Mouse (Mus musculus) gastrocnemius, adult 8-10 months (tissue): ENCODE data around the gene Zbed5. TPM values are rescaled to one million over a fixed set of nuclear protein-coding genes. Genes with fewer than 3 reads are reported as not detected.
"Not testable (repeated sequence)": the region's sequence is repeated elsewhere in the genome, so short reads cannot be mapped to it uniquely, and the experiment has no call there.

ENCODE experiments used
- DNase-seq, 2 experiments: peaks; one replicate each; pipeline ENCODE4 v3.0.0; 2022; ENCODE audit warnings: low spot score in 2 of 2
- total RNA-seq, 4 experiments: library from RNA; stranded (reverse); gene quantifications; 2 replicates each; pipeline ENCODE4 v1.2.4; 2022

Zbed5 gene
- under 1 TPM; 0.25 to 0.59 (median 0.46) TPM for total RNA-seq

DNA sequence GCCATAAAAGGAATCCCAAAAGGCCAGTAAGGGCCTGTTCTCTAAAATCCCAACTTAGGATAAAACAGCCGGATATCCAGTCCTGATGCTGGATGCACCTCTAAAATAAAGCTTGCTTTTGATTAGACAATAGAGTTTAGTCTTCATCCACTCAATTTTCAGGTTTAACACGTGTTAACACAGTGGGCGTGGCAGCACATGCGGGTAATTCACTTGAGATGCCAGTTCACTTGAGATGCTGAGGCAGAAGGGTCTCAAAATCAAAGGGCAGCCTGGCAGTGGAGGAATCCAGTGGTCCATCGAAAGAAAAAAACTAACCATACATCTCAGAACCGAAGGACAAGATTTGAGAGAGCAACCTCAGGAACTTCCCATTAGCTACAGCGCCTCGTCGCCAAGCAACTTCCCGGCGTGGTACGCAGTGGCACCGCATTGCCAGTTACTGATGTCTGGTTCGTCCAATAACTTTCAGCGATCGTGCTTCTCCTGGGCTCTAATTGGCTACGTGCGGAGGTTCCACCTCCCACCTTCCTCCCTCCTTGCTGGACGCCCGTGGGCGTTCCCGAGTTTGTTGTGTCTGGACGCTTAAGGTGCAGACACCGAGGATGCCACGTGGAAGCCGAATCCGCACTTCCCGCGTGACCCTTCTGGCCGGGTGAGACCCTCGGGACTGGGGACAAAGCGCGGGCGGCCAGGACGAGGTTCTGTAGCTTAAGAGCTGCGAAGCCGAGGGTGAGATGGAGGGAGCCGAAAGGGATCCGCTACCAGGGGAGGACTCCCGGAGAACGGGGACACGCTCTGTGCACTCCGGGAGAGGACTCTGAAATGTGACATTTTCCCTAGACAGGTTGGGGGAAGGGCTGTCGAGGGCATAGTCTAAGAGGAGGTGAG is at the start of gene Zbed5:
Gene Zbed5, plus strand, starts transcription at position 526 of the 891 bp plus-strand sequence.
- peak; percentile 71 to 81 for DNase-seq

DNA sequence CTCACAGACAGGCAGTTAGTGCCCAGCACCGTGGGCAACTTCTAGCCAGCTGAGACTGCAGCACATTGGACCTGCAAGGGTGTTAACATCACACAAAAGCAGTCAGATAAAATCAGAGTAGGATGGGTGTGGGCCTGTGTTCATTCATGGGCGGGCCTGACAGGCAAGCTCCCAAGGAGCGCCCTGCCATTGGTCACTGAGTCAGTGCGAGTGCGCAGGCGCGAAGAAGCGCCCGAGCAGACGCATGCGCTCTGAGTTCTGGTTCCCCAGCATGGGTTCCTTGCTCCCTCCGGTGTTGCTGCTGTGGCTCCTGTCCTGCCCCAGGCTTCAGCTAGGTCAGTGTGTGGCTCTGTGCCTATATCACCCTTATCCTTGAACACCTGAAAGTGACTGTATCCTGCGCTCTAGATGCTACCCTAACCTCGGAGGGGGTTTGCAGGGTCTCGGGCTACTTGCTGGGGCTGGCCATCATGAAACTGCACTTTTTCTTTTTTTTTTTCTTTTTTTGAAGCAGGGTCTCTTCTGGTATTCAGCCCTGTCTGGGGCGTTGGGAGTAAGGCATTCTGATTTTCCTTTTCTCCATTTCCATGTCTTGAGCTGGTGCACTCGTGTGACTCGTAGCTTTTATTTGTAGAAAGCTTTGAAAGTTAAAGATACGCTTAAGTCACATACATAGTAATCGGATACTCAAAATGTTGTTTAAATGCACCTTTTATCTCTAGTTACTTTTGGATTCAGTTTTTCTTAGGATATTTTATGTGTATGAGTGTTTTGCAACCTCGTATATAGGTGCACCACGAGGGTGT is 48.6 kb upstream of the Zbed5 start, which contains the start of gene Sumf2:
Gene Sumf2, plus strand, starts transcription at position 235 of the 806 bp plus-strand sequence.
- DNase-seq: peak; percentile 89 to 93

DNA sequence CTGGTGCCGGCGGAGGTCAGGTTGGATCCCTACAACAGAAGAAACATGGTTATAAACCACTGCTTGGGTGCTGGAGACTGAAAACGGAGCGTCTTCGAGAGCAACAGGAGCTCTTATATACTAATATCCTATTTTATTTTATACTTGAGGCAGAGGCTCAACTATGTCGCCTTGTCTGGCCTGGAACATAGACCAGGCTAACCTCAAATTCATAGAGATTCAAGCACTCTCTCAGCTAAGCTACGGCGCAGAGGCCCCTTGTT is 48.0 kb upstream of the Zbed5 start:
- no peak for DNase-seq

DNA sequence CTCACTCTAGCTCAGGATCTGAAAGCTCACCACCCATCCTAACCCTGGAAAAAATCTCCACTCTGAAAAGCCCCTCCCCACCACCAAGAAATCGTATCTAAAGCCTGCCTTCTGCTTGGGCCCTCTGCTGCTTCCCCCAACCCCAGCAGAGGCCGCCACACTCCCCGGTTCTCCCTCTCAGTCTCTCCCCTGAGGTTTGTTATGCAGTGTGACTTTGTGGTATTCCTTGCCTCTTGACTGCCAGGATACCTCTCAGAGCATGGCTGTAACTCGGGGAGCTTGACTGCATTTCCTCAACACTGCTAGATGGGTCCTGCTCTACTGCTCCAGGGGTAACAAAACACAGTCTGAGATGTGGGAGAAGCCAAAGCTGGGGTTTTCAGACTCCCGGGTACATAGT is 40.4 kb upstream of the Zbed5 start:
- DNase-seq: no peak

DNA sequence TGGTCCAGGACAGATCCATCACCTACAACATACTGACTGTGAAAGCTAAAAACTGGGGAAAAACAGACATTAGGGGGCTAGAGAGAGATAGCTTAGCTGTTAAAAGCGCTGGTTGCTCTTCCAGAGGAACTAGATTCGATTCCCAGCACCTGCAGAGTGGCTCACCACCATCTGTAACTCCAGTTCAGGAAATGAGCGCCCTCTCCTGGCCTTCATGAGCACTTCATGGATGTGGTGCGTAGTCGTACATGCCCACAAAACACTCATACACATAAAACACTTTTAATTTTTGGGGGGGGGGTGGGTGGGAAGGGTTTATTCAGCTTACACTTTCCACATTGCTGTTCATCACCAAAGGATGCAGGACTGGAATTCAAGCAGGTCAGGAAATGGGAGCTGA is 39.1 kb upstream of the Zbed5 start:
- no peak for DNase-seq

DNA sequence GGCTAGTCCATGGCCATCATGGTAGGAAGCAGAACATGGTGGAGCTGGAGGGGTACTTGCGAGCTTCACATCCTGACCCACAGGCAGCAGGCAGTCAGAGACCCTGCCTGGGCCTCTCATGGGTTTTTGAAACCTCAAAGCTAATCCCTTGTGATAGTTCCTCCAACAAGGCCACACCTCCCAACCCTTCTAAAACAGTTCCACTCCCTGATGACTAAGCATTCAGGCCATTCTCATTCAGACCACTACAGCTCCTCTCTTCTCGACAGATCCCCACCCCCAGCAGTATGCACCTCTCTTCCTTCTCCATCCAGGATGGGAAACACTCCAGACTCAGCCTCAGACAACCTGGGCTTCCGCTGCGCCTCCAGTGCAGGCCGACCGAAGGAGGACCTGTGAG is 33.2 kb upstream of the Zbed5 start:
- DNase-seq: no peak

DNA sequence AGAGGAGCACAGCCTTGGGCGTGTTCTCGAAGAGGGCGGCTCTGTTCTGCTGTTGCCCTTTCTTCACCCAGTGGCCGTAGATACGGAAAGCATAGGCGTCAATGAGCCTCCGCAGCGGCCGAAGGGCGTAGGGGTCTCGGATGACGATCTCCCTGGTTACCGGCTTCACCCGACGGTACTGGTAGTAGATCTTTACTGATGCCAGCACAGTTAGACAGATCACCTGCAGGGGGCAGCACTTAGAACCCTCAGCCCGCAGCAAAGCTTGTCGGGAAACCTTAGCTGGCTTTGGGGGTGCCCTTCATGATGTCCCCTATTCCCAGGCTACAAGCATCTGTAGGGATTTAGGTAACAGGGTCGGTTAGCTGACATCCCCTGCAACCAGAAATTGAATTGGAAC is 31.1 kb upstream of the Zbed5 start:
- DNase-seq: peak; percentile 37 to 41

DNA sequence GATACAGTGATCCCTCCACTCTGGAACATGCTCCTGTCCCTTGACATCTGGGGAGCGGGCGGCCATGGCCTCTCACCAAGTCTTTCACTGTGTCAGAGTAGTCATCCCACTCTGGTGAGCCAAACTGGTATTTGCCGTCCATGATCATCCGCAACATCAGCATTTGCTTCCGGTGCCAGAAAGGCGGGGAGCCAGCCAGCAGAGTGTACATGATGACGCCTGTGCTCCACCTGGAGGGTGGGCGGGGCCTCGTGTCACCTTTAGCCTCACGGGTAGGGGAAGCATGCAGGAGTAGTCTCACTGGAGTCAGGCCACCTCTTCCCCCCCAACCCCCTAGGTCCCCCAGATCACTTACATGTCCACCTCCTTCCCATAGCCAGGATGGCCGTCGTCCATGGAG is 29.7 kb upstream of the Zbed5 start:
- peak in 1 of 2 experiments; percentile 49 for DNase-seq

DNA sequence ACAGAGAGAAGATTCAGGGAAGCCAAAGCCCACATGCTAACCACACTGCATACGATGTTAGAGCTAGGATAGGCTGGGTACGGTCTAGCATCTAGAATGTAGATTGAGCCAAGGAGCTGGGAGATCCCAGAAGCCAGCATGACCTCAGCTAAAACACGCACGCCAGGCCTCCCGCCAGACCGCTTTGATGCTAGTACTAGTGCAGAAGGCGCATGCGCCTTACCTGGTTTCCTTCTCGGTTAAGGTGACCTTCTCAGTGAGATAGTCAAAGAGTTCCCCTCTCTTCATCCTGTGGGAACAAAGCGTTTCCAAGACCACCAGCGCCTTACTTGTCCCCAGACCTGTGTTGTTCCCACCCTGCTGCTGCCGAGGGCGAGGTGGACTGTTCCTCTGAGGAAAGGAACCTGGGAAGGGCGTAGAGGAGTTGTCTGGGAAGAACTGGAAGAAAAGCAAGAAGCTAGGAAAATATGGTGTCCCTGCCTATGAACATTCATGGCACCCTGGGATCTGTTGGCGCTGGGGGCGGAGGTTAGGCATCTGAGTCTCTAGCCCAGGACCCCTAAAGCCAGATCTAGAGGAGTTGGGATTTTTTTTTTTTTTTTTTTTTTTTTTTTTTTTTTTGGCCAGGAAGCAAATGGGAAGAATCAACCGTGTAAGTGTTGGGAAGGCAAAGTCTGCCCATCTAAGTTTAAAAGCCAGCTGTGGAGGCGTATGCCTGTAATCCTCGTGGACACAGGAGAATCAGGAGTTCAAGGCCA is 26.1 kb upstream of the Zbed5 start:
- no peak for DNase-seq

DNA sequence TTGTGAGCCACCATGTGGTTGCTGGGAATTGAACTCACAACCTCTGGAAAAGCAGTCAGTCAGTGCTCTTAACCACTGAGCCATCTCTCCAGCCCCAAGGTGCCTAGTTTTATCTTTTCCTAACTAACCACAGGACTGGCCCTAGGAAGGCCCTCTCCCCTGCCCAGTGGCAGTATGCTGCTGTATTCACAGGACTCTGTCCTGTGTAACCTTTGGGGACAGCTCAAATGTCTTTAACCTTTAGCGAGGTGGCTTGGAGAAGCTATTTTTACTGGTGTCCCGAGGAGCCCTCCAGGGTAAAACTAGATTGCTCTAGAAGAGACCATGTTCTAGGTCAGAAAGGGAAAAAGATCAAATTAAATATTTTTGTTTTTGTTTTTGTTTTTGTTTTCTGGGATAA is 24.3 kb upstream of the Zbed5 start:
- DNase-seq: peak in 1 of 2 experiments; percentile 48

DNA sequence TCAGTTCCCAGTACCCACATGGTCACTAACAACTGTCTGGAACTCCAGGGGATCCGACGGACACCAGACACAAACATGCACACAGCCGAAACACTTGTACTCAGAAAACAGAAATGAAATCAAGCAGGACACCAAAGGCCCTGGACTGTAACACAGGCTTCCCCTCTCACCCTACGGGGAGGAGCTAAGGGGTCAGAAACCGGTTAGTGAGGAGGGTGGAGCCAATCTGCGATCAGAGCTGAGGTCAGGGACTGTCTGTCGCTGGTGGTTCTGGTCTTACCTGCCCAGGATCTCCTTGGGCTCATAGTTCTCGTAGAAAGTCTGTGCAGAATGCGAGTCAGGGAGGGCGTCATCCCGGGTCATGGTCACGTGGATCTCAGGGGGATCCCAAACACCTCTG is 21.6 kb upstream of the Zbed5 start:
- DNase-seq: no peak

DNA sequence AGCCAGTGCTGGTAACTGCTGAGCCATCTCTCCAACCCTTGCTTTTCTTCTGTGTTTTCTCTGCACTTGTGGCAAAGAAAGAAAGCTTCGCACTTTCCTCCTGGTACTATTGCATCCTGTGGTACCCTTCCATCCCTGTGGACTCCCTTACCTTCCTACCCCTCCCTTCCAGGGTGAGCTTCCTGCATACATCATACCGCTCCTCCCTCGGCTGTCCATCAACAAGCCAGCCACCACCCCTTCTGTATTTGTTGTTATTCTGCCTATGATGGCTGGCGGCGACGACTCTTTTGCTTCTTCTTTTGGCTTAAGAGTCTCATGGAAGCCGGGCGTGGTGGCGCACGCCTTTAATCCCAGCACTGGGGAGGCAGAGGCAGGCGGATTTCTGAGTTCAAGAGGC is 20.4 kb upstream of the Zbed5 start:
- DNase-seq: no peak

DNA sequence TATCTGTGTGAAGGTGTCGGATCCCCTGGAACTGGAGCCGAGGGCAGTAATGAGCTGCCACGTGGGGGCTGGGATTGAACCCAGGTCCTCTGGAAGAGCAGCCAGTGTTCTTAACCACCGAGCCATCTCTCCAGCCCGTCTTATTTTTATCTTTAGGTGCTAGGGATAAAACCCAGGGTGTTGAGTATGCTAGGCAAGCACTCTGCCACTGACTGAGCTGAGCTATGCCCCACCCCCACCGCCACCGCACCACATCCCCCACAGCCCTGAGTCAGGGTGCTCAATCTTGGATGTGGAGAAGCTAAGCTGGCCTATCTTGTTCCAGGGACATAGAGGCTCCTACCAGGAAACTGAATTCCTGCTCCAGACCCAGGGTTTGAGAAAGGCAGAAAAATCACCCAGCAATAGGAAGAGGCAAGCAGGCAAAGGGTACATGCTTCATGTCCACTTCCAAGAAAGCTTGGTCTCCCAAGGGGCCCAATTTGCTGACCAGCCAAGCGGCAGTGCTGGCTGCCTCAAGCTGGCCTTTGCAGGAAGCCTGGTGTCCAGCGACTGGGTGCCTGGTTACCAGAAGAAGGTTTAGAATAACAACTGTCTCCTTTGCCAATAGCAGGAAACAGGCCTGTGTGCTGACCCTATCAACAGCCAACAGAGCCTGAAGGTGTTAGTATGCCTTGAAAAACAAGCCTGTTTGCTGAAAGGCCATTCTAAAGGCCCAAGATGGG is 17.6 kb upstream of the Zbed5 start:
- DNase-seq: peak; percentile 72 to 83

DNA sequence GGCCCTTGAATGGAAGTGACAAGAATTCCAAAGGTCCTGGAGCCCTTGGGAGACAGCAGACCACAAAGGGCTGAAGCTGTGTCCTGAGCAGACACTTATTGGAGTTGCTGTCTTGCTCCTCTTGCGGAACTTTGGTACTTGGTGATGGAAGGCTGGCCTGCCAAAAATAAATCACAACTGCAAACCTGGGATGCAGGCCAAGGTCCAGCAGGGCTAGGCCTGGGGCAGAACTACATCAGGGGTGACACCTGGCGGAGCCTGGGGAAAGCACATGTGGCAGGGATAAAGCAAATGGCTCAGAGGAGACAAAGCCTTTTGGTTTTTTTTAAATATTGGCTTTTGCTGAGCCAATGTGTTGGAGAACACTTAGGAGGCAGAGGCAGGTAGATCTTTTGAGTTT is 16.6 kb upstream of the Zbed5 start:
- peak; percentile 73 to 88 for DNase-seq

DNA sequence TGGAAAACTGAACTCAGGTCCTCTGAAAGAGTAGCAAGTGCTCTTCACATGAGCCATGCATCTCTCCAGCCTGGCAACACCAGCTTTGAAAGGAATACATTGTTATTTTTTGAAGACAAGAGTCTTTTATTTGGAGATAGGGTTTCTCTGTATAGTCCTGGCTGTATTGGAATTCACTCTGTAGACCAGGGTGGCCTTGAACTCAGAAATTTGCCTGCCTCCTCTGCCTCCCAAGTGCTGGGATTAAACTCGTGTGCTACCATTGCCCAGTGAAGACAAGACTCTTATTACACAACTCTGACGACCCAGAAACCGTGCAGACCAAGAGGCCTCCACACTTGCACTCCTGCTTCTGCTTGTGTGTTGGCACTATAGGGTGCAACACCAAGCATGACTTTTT is 15.6 kb upstream of the Zbed5 start:
- DNase-seq: no peak

DNA sequence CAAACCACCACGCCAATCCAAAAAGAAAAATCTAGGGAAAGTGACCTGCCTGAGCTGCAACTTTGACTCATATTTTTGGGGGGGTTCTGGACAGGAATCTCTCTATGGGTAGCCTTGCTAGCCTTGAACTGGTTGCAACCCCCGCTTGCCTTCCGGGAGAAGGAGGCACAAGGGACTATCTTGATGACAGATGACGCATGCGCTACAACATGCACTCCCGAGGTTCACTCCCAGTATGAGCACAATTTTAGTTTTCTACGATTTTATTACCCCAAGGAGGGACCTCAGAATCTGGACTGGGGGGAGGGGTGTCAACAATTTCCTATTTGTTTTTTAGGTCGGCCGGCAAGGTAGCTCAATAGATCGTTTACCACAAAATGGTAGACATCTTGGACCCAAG is 9.3 kb upstream of the Zbed5 start:
- DNase-seq: no peak

DNA sequence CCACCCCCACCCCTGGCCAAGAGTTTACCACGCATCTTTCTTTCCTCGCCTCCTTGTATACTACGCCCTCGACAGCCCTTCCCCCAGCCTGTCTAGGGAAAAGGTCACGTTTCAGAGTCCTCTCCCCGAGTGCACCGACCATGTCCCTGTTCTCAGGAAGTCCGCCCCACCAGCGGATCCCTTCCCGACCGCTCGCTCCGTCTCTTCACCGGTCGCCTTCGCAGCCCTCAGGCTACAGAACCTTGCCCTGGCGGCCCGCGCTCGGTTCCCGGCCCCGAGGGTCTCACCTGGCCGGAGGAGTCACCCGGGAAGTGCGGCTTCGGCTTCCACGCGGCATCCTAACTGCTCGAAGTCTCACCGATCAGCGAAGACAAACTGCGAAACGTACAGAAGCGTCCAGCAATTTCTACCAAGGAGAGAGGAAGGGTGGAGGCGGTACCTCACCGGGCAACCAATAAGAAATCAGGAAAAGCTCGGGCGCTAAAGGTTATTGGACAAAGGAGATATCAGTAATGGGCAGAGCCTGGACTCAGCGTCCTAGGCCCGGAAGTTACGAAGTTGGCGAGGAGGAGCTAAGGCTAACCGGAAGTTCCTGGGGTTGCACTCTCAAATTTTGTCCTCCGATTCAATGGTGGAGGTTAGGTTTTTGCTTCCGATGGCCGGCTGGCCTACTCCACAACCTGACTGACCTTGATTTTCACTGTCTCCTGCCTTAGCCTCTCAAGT is 8.4 kb upstream of the Zbed5 start, which contains the start of gene Chchd2:
Gene Chchd2, minus strand, starts transcription at position 560 of the 726 bp plus-strand sequence.
- DNase-seq: peak; percentile 92

DNA sequence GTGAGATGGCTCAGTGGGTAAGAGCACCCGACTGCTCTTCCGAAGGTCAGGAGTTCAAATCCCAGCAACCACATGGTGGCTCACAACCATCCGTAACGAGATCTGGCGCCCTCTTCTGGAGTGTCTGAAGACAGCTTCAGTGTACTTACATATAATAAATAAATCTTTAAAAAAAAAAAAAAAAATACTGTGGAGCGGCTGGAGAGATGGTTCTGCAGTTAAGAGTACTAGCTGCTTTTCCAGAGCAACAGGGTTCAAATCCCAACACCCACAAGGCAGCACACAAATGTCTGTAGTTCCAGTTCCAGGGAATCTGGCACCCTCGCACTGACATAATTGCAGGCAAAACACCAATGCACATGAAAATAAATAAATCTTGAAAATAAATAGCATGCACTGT is 5.1 kb upstream of the Zbed5 start:
- not testable (repeated sequence) for DNase-seq

DNA sequence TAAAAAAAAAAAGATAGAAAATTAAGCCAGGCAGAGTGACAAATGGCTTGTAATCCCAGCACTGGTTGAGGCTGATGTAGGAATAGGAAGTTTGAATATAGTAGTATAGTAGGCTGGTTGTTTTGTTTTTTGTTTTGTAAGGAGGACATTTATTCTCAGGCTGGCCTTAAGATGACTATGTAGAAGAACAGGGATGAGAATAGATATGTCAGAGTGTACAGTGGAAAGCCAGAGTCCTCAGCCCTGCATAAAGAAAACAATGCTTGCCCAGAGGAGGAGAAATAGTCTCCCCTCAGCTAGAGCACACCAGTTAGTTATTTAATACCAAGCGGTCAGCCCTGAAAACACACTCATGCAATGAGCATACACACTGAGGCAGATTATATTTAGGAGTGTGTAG is 2.9 kb downstream of the Zbed5 start, which contains the start of gene Phkg1:
Gene Phkg1, minus strand, starts transcription at position 101 of the 400 bp plus-strand sequence.
- DNase-seq: no peak

DNA sequence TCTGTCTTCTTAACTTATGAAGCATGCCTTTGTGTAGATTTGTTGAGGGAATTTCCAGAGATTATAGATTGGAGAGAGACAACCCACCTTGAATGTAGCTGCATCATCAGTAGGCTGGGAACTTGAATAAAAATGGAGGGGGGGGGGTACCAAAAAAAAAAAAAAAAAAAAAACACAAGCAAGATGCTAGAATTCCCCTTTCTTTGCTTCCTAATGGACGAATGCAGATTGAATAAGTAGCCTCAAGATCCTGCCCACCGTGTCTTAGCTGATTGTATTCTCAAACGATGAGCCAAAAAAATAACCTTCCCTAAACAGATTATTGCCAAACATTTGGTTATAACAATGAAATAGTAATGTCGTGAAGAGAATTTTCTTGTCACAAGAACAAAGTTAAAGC is 12.3 kb downstream of the Zbed5 start:
- no peak for DNase-seq
